Mouse (Mus musculus): ENCODE results near the gene Lpar3.

GRCm38 (mm10) chr3:146233741-146234140 is 13.0 kb downstream of the Lpar3 start:
- TF ChIP-seq CTCF (conservative IDR thresholded peaks at IDR 0.05; ENCODE audit: insufficient read depth, insufficient read length, low read depth, low read length) (no peak), POLR2A (IDR thresholded peaks at IDR 0.05; ENCODE audit: low read depth, low read length) (no peak)

Data from kidney, adult 2 months (tissue).